Mouse (Mus musculus): ENCODE results near the gene Add3. TPM values are rescaled to one million over a fixed set of nuclear protein-coding genes. Genes with fewer than 3 reads are reported as not detected.
A peak's percentile ranks its signal among the peaks of the same experiment; 100 is the strongest.

Gene Add3
- total RNA-seq, 4 experiments from 2014 or later, result 17.4 to 25.8 (median 20.8) TPM

GRCm38 (mm10) chr19:53165305-53166240 lies 25.3 kb downstream of the Add3 start:
- DNase-seq (ENCODE audit: low spot score in 2 of 2), result no peak

- DNase-seq (ENCODE audit: low spot score in 2 of 2), result no peak
Observed at GRCm38 (mm10) chr19:53166367-53166766, 26.1 kb downstream of the Add3 start.

GRCm38 (mm10) chr19:53168576-53168975 lies 28.3 kb downstream of the Add3 start:
- no peak for DNase-seq (ENCODE audit: low spot score in 2 of 2)

GRCm38 (mm10) chr19:53170651-53171050 lies 30.4 kb downstream of the Add3 start:
- DNase-seq (ENCODE audit: low spot score in 2 of 2), result no peak

- no peak for DNase-seq (ENCODE audit: low spot score in 2 of 2)
Observed at GRCm38 (mm10) chr19:53174034-53174433, 33.8 kb downstream of the Add3 start.

- no peak for DNase-seq (ENCODE audit: low spot score in 2 of 2)
Observed at GRCm38 (mm10) chr19:53175550-53175949, 35.3 kb downstream of the Add3 start.

- DNase-seq (ENCODE audit: low spot score in 2 of 2), result no peak
Observed at GRCm38 (mm10) chr19:53176518-53176917, 36.3 kb downstream of the Add3 start.

GRCm38 (mm10) chr19:53178611-53179528 lies 38.6 kb downstream of the Add3 start:
- no peak for DNase-seq (ENCODE audit: low spot score in 2 of 2)

- no peak for DNase-seq (ENCODE audit: low spot score in 2 of 2)
Observed at GRCm38 (mm10) chr19:53180168-53180803, 40.0 kb downstream of the Add3 start.

GRCm38 (mm10) chr19:53181003-53181861 lies 41.0 kb downstream of the Add3 start:
- peak in 1 of 2 experiments; percentile 37 for DNase-seq (ENCODE audit: low spot score in 2 of 2)

GRCm38 (mm10) chr19:53183620-53184019 lies 43.4 kb downstream of the Add3 start:
- no peak for DNase-seq (ENCODE audit: low spot score in 2 of 2)

GRCm38 (mm10) chr19:53184216-53184615 lies 44.0 kb downstream of the Add3 start:
- no peak for DNase-seq (ENCODE audit: low spot score in 2 of 2)

GRCm38 (mm10) chr19:53184911-53185310 lies 44.7 kb downstream of the Add3 start:
- no peak for DNase-seq (ENCODE audit: low spot score in 2 of 2)

- no peak for DNase-seq (ENCODE audit: low spot score in 2 of 2)
Observed at GRCm38 (mm10) chr19:53185486-53186134, 45.4 kb downstream of the Add3 start.

- DNase-seq (ENCODE audit: low spot score in 2 of 2), result no peak
Observed at GRCm38 (mm10) chr19:53186456-53186855, 46.2 kb downstream of the Add3 start.

GRCm38 (mm10) chr19:53187533-53187932 lies 47.3 kb downstream of the Add3 start:
- no peak for DNase-seq (ENCODE audit: low spot score in 2 of 2)

GRCm38 (mm10) chr19:53188186-53188585 lies 47.9 kb downstream of the Add3 start:
- DNase-seq (ENCODE audit: low spot score in 2 of 2), result no peak

GRCm38 (mm10) chr19:53188724-53189220 lies 48.5 kb downstream of the Add3 start:
- no peak for DNase-seq (ENCODE audit: low spot score in 2 of 2)

GRCm38 (mm10) chr19:53189736-53190135 lies 49.5 kb downstream of the Add3 start:
- no peak for DNase-seq (ENCODE audit: low spot score in 2 of 2)

- no peak for DNase-seq (ENCODE audit: low spot score in 2 of 2)
Observed at GRCm38 (mm10) chr19:53190232-53190631, 50.0 kb downstream of the Add3 start.

Measured in gastrocnemius, adult 8-10 months (tissue).